Mouse (Mus musculus) lung, adult 2 months (tissue): ENCODE measurements around the gene Nrcam.

ENCODE experiments used
- CTCF ChIP-seq: fragments of 200-500 bp; IDR thresholded peaks from 2 replicates; pipeline ENCODE4 v1.5.1; 2011; ENCODE audit warnings: mild to moderate bottlenecking, low read length, control low read depth; ENCODE audit not compliant: insufficient read depth
- POLR2A ChIP-seq: fragments of 200-500 bp; IDR thresholded peaks from 2 replicates; pipeline ENCODE4 v1.6.1; 2011; ENCODE audit warnings: low read depth, mild to moderate bottlenecking, control low read depth, low read length, borderline replicate concordance; ENCODE audit errors: extremely low read depth

GRCm38 (mm10) chr12:44355116-44355515 lies 26.4 kb downstream of the Nrcam start:
- TF ChIP-seq CTCF: no peak
- no peak for TF ChIP-seq POLR2A
